Mouse (Mus musculus): ENCODE data around the gene Hlcs. TPM values are rescaled to one million over a fixed set of nuclear protein-coding genes. Genes with fewer than 3 reads are reported as not detected.

Hlcs gene
- polyA plus RNA-seq, 2 experiments = 1.3 to 1.7 TPM

DNA sequence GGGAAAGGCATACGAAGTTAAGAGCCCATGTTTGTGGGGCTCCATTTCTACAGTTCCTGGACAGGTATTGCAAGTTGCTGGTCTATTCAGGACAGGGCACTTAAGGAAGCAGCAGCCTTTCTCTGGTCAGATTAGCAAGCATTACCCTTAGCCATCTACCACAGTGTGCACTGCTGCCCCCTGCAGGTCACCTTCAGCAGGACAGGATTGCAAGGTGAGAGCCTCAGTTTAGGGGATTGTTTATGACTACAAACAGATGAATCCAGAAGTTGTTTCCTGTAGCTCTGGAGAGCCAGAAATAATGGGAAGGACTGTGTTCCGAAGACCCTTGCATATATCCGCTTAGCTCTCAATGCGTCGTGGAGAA, 18.5 kb upstream of the Hlcs start:
- Histone ChIP-seq H3K9ac (replicated peaks) (no peak overlapping the region), H3K4me1 (replicated peaks; ENCODE audit: control insufficient read depth in 2 of 2, insufficient read depth in 2 of 2, low read length in 1 of 2) (peaks cover under 1 to 8% of the 10 kb centered on the region in 2 experiments; a peak in 2 of 4 replicates), H3K27me3 (ENCODE audit: control insufficient read depth, insufficient read depth, low read length) (peaks cover 12% of the 10 kb centered on the region), H3K4me2 (ENCODE audit: low read depth) (no peak overlapping the region), H3K9me3 (ENCODE audit: control insufficient read depth, low read length) (no peaks in the 10 kb centered on the region), H3K27ac (no peak overlapping the region), H3K36me3 (replicated peaks; ENCODE audit: control insufficient read depth, insufficient read depth, low read depth) (no peaks in the 10 kb centered on the region), H3K4me3 (ENCODE audit: insufficient read depth in 1 of 2, low read depth in 2 of 2, low read length in 2 of 2) (no peak overlapping the region)
- WGBS (ENCODE audit: insufficient replicate concordance) = 53% methylated on average over 5 of the region's 5 CpGs
- TF ChIP-seq EP300 (IDR thresholded peaks at IDR 0.05; ENCODE audit: low read depth) (no peak), CTCF (IDR thresholded peaks at IDR 0.05; ENCODE audit: low read depth) (peak; percentile 95)
- no peak for ATAC-seq (ENCODE audit: insufficient read depth)
- DNase-seq (ENCODE audit: low read depth in 3 of 3, low spot score in 3 of 3) = peak; percentile 37 to 47 (median 43)

DNA sequence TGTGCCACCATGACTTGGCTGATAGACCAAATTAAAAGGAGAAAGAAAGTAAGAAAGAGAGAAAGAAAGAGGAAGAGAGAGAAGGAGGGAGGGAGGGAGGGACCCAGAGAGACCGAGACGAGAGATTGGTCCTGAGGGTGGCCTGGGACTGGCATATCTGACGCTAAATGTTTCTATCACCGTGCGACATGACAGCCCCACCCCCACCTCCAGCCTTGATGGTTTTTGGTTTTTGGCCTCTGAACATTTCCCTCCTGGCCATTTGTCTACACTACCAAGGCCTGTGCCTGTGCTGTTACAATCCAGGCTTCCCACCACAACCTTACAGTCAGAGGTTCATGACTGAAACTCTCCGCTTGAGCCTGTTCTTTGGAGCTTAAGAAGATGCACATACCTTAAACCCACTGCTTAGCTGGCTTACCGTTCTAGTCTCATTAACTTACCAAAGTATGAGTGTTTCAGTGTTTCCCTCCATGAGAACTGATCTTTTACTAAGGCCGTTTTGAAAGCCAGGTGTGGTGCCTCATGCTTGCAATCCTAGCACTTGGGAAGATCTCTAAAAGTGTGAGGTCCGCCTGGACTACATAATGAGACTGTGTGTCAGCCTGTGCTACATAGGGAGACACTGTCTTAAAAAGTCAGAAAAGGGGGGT, 18.0 kb upstream of the Hlcs start:
- TF ChIP-seq CTCF (IDR thresholded peaks at IDR 0.05; ENCODE audit: low read depth) (no peak), EP300 (IDR thresholded peaks at IDR 0.05; ENCODE audit: low read depth) (no peak)
- no peaks in the 10 kb centered on the region for H3K9me3 ChIP-seq (ENCODE audit: control insufficient read depth, low read length)
- H3K9ac ChIP-seq (replicated peaks) = no peak overlapping the region
- no peaks in the 10 kb centered on the region for H3K36me3 ChIP-seq (replicated peaks; ENCODE audit: control insufficient read depth, insufficient read depth, low read depth)
- H3K4me3 ChIP-seq (ENCODE audit: insufficient read depth in 1 of 2, low read depth in 2 of 2, low read length in 2 of 2) = no peak overlapping the region
- ATAC-seq (ENCODE audit: insufficient read depth) = no peak
- no peak for DNase-seq (ENCODE audit: low read depth in 3 of 3, low spot score in 3 of 3)
- H3K27ac ChIP-seq = no peak overlapping the region
- no peak overlapping the region for H3K4me2 ChIP-seq (ENCODE audit: low read depth)
- H3K27me3 ChIP-seq (ENCODE audit: control insufficient read depth, insufficient read depth, low read length) = peaks cover 12% of the 10 kb centered on the region
- peaks cover 2 to 8% of the 10 kb centered on the region in 2 experiments; a peak in 2 of 4 replicates for H3K4me1 ChIP-seq (replicated peaks; ENCODE audit: control insufficient read depth in 2 of 2, insufficient read depth in 2 of 2, low read length in 1 of 2)
- WGBS (ENCODE audit: insufficient replicate concordance) = 54% methylated on average over 9 of the region's 9 CpGs

DNA sequence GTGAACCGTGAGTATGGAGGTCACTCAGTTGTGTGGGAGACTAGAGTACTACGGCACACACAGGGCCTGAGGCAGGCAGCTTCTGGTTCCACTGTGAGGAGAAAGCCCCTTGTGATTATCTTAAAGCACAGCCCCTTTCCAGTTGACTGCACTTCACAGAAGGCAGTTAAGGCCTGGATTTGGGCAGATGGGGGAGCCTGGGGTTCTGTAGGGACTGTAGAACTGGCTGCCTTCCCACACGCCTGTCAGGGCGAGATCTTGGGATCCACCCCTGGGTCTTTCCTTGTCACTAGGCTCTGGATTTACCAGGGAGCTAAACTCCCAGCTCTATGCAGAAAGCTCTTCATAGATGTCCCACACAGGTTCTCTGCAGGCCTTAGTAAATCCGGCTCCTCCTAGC, 17.1 kb upstream of the Hlcs start:
- DNase-seq (ENCODE audit: low read depth in 3 of 3, low spot score in 3 of 3) = no peak
- H3K9ac ChIP-seq (replicated peaks) = no peak overlapping the region
- ATAC-seq (ENCODE audit: insufficient read depth) = no peak
- H3K4me3 ChIP-seq (ENCODE audit: insufficient read depth in 1 of 2, low read depth in 2 of 2, low read length in 2 of 2) = no peak overlapping the region
- WGBS (ENCODE audit: insufficient replicate concordance) = 63% methylated on average over 5 of the region's 5 CpGs
- TF ChIP-seq EP300 (IDR thresholded peaks at IDR 0.05; ENCODE audit: low read depth) (no peak), CTCF (IDR thresholded peaks at IDR 0.05; ENCODE audit: low read depth) (no peak)
- peaks cover 12% of the 10 kb centered on the region for H3K27me3 ChIP-seq (ENCODE audit: control insufficient read depth, insufficient read depth, low read length)
- no peaks in the 10 kb centered on the region for H3K9me3 ChIP-seq (ENCODE audit: control insufficient read depth, low read length)
- H3K4me1 ChIP-seq (replicated peaks; ENCODE audit: control insufficient read depth in 2 of 2, insufficient read depth in 2 of 2, low read length in 1 of 2) = peaks cover 2 to 17% of the 10 kb centered on the region in 2 experiments; a peak in 2 of 4 replicates
- no peak overlapping the region for H3K27ac ChIP-seq
- no peaks in the 10 kb centered on the region for H3K36me3 ChIP-seq (replicated peaks; ENCODE audit: control insufficient read depth, insufficient read depth, low read depth)
- no peak overlapping the region for H3K4me2 ChIP-seq (ENCODE audit: low read depth)

DNA sequence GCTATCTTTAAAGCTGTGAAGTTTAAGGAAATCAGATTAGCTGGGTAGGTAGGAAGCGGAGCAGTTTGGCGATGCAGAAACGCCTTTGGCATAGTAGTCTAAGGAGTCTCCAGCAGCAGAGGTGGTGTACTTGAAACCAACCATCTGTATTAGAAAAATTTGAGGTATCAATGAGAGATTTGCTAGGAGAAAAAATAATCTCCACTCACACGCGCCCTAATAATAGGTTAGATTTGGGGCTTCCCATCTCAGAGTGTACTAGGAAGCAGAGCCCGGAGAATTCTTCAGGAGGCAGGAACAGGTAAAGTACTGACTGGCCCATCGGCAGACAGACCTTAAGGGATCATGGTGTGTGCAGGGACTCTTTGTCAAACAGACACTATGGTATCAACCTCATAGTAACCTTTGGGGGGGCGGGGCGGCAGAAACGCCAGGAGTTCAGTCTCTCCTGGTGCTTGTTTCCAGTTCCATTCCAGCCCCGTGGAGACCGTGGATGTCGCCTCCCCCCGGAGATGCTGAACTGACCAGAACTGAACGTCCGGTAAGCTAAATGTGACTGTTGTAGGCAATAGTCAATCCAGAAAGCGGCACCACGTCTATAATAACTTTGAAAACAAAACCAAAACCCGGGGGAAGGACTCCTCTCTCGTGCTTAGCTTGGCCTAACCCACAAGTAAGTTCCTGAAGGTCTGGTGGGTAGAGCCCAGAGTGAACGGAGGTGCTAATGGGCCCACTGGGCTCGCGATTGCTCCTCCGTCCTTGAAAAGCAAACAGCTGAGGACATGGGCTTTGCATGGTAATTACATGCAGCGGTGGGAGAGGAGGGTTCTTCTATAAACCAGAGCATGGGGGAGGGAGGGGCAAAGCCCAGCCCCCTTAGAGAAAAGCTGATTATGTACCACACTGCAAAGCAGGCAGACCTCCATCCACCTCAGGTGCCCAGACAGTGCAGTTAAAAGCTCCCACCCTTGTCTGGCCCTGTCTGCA, 15.8 kb upstream of the Hlcs start:
- H3K9ac ChIP-seq (replicated peaks) = no peak overlapping the region
- H3K27ac ChIP-seq = no peak overlapping the region
- peaks cover 2 to 17% of the 10 kb centered on the region in 2 experiments; a peak in 2 of 4 replicates for H3K4me1 ChIP-seq (replicated peaks; ENCODE audit: control insufficient read depth in 2 of 2, insufficient read depth in 2 of 2, low read length in 1 of 2)
- no peak for ATAC-seq (ENCODE audit: insufficient read depth)
- peak overlapping the region; percentile 85 for H3K4me2 ChIP-seq (ENCODE audit: low read depth)
- no peak for TF ChIP-seq EP300 (IDR thresholded peaks at IDR 0.05; ENCODE audit: low read depth)
- TF ChIP-seq CTCF (IDR thresholded peaks at IDR 0.05; ENCODE audit: low read depth) = no peak
- peak overlapping the region; percentile 18 to 58; a peak in 2 of 4 replicates for H3K4me3 ChIP-seq (ENCODE audit: insufficient read depth in 1 of 2, low read depth in 2 of 2, low read length in 2 of 2)
- H3K27me3 ChIP-seq (ENCODE audit: control insufficient read depth, insufficient read depth, low read length) = peaks cover 12% of the 10 kb centered on the region
- DNase-seq (ENCODE audit: low read depth in 3 of 3, low spot score in 3 of 3) = no peak
- WGBS (ENCODE audit: insufficient replicate concordance) = 21% methylated on average over 25 of the region's 25 CpGs
- H3K9me3 ChIP-seq (ENCODE audit: control insufficient read depth, low read length) = no peaks in the 10 kb centered on the region
- H3K36me3 ChIP-seq (replicated peaks; ENCODE audit: control insufficient read depth, insufficient read depth, low read depth) = no peaks in the 10 kb centered on the region
